Mouse (Mus musculus) limb, embryonic 11.5 days (tissue): ENCODE data around the gene Heatr5a. TPM values are rescaled to one million over a fixed set of nuclear protein-coding genes. Genes with fewer than 3 reads are reported as not detected.

Experiments used
- ATAC-seq: fragments of 200-750 bp; cut with Nextera tagmentation; 2 replicates; pipeline ENCODE4 v1.8.0; 2017; ENCODE audit warnings: low read depth; ENCODE audit not compliant: insufficient number of reproducible peaks, low FRiP score, low TSS enrichment
- DNase-seq: peaks from one replicate; pipeline ENCODE4 v3.0.0-alpha.2; 2015; ENCODE audit warnings: low spot score
- H3K27ac ChIP-seq: fragments of 300-500 bp; sonication (generic); replicated peaks from 2 replicates; pipeline ENCODE4 v1.5.1; 2014; ENCODE audit warnings: low read depth, mild to moderate bottlenecking, low read length
- H3K27me3 ChIP-seq: fragments of 300-500 bp; sonication (generic); 2 replicates; pipeline ENCODE4 v1.6.1; 2014; ENCODE audit warnings: mild to moderate bottlenecking, low read length, mixed read lengths; ENCODE audit not compliant: control insufficient read depth, insufficient read depth
- H3K36me3 ChIP-seq: fragments of 300-500 bp; sonication (generic); 2 replicates; pipeline ENCODE4 v1.6.1; 2014; ENCODE audit warnings: mild to moderate bottlenecking, low read length, moderate library complexity, mixed read lengths; ENCODE audit not compliant: control insufficient read depth, insufficient read depth
- H3K4me1 ChIP-seq: fragments of 300-500 bp; sonication (generic); 2 replicates; pipeline ENCODE4 v1.6.1; 2014; ENCODE audit warnings: low read length, mixed read lengths; ENCODE audit not compliant: control insufficient read depth, insufficient read depth
- H3K4me2 ChIP-seq: fragments of 300-500 bp; sonication (generic); 2 replicates; pipeline ENCODE4 v1.6.1; 2014; ENCODE audit warnings: low read depth, mild to moderate bottlenecking, moderate library complexity; ENCODE audit not compliant: severe bottlenecking
- H3K4me3 ChIP-seq: fragments of 300-500 bp; sonication (generic); 2 replicates; pipeline ENCODE4 v1.5.1; 2014; ENCODE audit warnings: low read depth, low read length
- H3K9ac ChIP-seq: fragments of 300-500 bp; sonication (generic); 2 replicates; pipeline ENCODE4 v1.6.1; 2014; ENCODE audit warnings: mild to moderate bottlenecking, low read length
- H3K9me3 ChIP-seq: fragments of 300-500 bp; sonication (generic); 2 replicates; pipeline ENCODE4 v1.6.1; 2016; ENCODE audit warnings: low read length; ENCODE audit not compliant: control insufficient read depth
- WGBS: fragments of 180-500 bp; shearing (Covaris S2); extraction: QIAGEN DNeasy Blood & Tissue Kit; methylation state at CpG from one replicate; pipeline ENCODE4 v1.1.7; 2014; 5-methylcytosine and 5-hydroxymethylcytosine counted together
- polyA plus RNA-seq: library from polyadenylated mRNA; unstranded; fragments of >200 nt; fragmentation: Nextera tagmentation; extraction: Ambion mirVana; gene quantifications from 2 replicates; pipeline ENCODE4 v1.2.1, GENCODE M21; 2014

The Heatr5a gene
- polyA plus RNA-seq, 1 experiment from 2014 or later = 10.6 TPM

- Histone ChIP-seq H3K9ac (no peak overlapping the region), H3K9me3 (no peaks in the 10 kb centered on the region), H3K27ac (no peak overlapping the region), H3K27me3 (no peaks in the 10 kb centered on the region), H3K4me1 (no peaks in the 10 kb centered on the region), H3K4me3 (no peak overlapping the region), H3K36me3 (peaks cover 8% of the 10 kb centered on the region; the same call in 1 of the 2 replicates), H3K4me2 (no peak overlapping the region)
- DNase-seq (no peak), ATAC-seq (no peak)
- WGBS = 94% methylated on average over 12 of the region's 12 CpGs
Observed at GRCm38 (mm10) chr12:51914903-51915670, 56.0 kb downstream of the Heatr5a start.

- Histone ChIP-seq H3K27ac (no peak overlapping the region), H3K4me3 (no peak overlapping the region), H3K4me2 (no peak overlapping the region), H3K9me3 (no peaks in the 10 kb centered on the region), H3K36me3 (peaks cover 2% of the 10 kb centered on the region; the same call in 1 of the 2 replicates), H3K27me3 (no peaks in the 10 kb centered on the region), H3K9ac (no peak overlapping the region), H3K4me1 (no peaks in the 10 kb centered on the region)
- 92% methylated on average over 5 of the region's 5 CpGs for WGBS
- DNase-seq = no peak
- no peak for ATAC-seq
Observed at GRCm38 (mm10) chr12:51909202-51909601, 61.9 kb downstream of the Heatr5a start.

- Histone ChIP-seq H3K9me3 (no peaks in the 10 kb centered on the region), H3K4me1 (no peaks in the 10 kb centered on the region), H3K27me3 (no peaks in the 10 kb centered on the region), H3K9ac (no peak overlapping the region), H3K4me3 (no peak overlapping the region), H3K36me3 (peaks cover 2% of the 10 kb centered on the region; the same call in 1 of the 2 replicates), H3K4me2 (no peak overlapping the region), H3K27ac (no peak overlapping the region)
- no peak for ATAC-seq
- 91% methylated on average over 3 of the region's 3 CpGs for WGBS
- DNase-seq = no peak
Observed at GRCm38 (mm10) chr12:51907543-51907942, 63.6 kb downstream of the Heatr5a start.

- peaks cover 6% of the 10 kb centered on the region; the same call in 1 of the 2 replicates for H3K36me3 ChIP-seq
- ATAC-seq (no peak), DNase-seq (no peak)
- no peaks in the 10 kb centered on the region for H3K4me1 ChIP-seq
- H3K4me2 ChIP-seq = no peak overlapping the region
- H3K9me3 ChIP-seq = no peaks in the 10 kb centered on the region
- no peak overlapping the region for H3K27ac ChIP-seq
- H3K27me3 ChIP-seq = no peaks in the 10 kb centered on the region
- no peak overlapping the region for H3K9ac ChIP-seq
- no peak overlapping the region for H3K4me3 ChIP-seq
- WGBS = 88% methylated on average over 7 of the region's 7 CpGs
Observed at GRCm38 (mm10) chr12:51900551-51900950, 70.6 kb downstream of the Heatr5a start.

- Histone ChIP-seq H3K9ac (no peak overlapping the region), H3K9me3 (no peaks in the 10 kb centered on the region), H3K36me3 (peaks cover 6% of the 10 kb centered on the region; the same call in 1 of the 2 replicates), H3K27me3 (no peaks in the 10 kb centered on the region), H3K4me2 (no peak overlapping the region), H3K4me1 (no peaks in the 10 kb centered on the region), H3K27ac (no peak overlapping the region), H3K4me3 (no peak overlapping the region)
- no peak for DNase-seq
- no peak for ATAC-seq
- 91% methylated on average over 4 of the region's 4 CpGs for WGBS
Observed at GRCm38 (mm10) chr12:51896901-51897300, 74.2 kb downstream of the Heatr5a start.

- no peak overlapping the region for H3K9ac ChIP-seq
- 93% methylated on average over 12 of the region's 12 CpGs for WGBS
- peaks cover 6% of the 10 kb centered on the region; the same call in 1 of the 2 replicates for H3K36me3 ChIP-seq
Observed at GRCm38 (mm10) chr12:51888609-51889008, 82.5 kb downstream of the Heatr5a start.

GRCm38 (mm10) chr12:51887301-51888290 lies 83.5 kb downstream of the Heatr5a start:
- 86% methylated on average over 11 of the region's 11 CpGs for WGBS
- no peaks in the 10 kb centered on the region for H3K4me1 ChIP-seq
- no peak overlapping the region for H3K4me2 ChIP-seq
- H3K27ac ChIP-seq = no peak overlapping the region
- ATAC-seq (no peak), DNase-seq (no peak)
- H3K9ac ChIP-seq = no peak overlapping the region
- H3K27me3 ChIP-seq = no peaks in the 10 kb centered on the region
- H3K36me3 ChIP-seq = peaks cover 6% of the 10 kb centered on the region; the same call in 1 of the 2 replicates
- no peak overlapping the region for H3K4me3 ChIP-seq
- no peaks in the 10 kb centered on the region for H3K9me3 ChIP-seq

More at GRCm38 (mm10) chr12:51888609-51889008, 82.5 kb downstream of the Heatr5a start:
- Histone ChIP-seq H3K4me1 (no peaks in the 10 kb centered on the region), H3K9me3 (no peaks in the 10 kb centered on the region), H3K4me2 (no peak overlapping the region), H3K27me3 (no peaks in the 10 kb centered on the region), H3K27ac (no peak overlapping the region), H3K4me3 (no peak overlapping the region)
- no peak for DNase-seq
- no peak for ATAC-seq

- Histone ChIP-seq H3K4me2 (no peak overlapping the region), H3K27me3 (no peaks in the 10 kb centered on the region), H3K9ac (no peak overlapping the region), H3K4me3 (no peak overlapping the region), H3K36me3 (peaks cover 6% of the 10 kb centered on the region; the same call in 1 of the 2 replicates), H3K4me1 (no peaks in the 10 kb centered on the region), H3K9me3 (no peaks in the 10 kb centered on the region), H3K27ac (no peak overlapping the region)
- ATAC-seq (no peak), DNase-seq (no peak)
- 95% methylated on average over 6 of the region's 6 CpGs for WGBS
Observed at GRCm38 (mm10) chr12:51886369-51886768, 84.8 kb downstream of the Heatr5a start.
